Mouse (Mus musculus) layer of hippocampus, adult 9-11 months (tissue): ENCODE data around the gene Hoxc10.

Experiments used
- DNase-seq: peaks from one replicate; pipeline ENCODE4 v3.0.0; 2022

Hoxc10 gene

GRCm38 (mm10) chr15:102966776-102967311 is at the start of gene Hoxc10:
Gene Hoxc10 (plus strand): TSS chr15:102966796.
- no peak for DNase-seq

- no peak for DNase-seq
These were observed 48.5 kb upstream of the Hoxc10 start for GRCm38 (mm10) chr15:102917972-102918572.

- no peak for DNase-seq
These were observed 47.9 kb upstream of the Hoxc10 start for GRCm38 (mm10) chr15:102918611-102919265.

GRCm38 (mm10) chr15:102919336-102920180 is 47.0 kb upstream of the Hoxc10 start:
- DNase-seq, result no peak

- DNase-seq, result no peak
These were observed 46.0 kb upstream of the Hoxc10 start for GRCm38 (mm10) chr15:102920619-102921018.

- no peak for DNase-seq
These were observed 45.3 kb upstream of the Hoxc10 start, which contains the start of gene Hoxc13 for GRCm38 (mm10) chr15:102921053-102922011. Gene Hoxc13 (plus strand): TSS chr15:102921103.

GRCm38 (mm10) chr15:102922012-102922362 is 44.6 kb upstream of the Hoxc10 start:
- no peak for DNase-seq

GRCm38 (mm10) chr15:102922636-102923500 is 43.7 kb upstream of the Hoxc10 start:
- no peak for DNase-seq

- DNase-seq, result no peak
These were observed 39.5 kb upstream of the Hoxc10 start for GRCm38 (mm10) chr15:102927032-102927645.

GRCm38 (mm10) chr15:102931706-102932358 is 34.8 kb upstream of the Hoxc10 start:
- DNase-seq, result no peak

GRCm38 (mm10) chr15:102934438-102934837 is 32.2 kb upstream of the Hoxc10 start:
- DNase-seq, result no peak

- no peak for DNase-seq
These were observed 31.7 kb upstream of the Hoxc10 start for GRCm38 (mm10) chr15:102934897-102935296.

GRCm38 (mm10) chr15:102936279-102936972 is 30.2 kb upstream of the Hoxc10 start, which contains the start of gene Hoxc12:
Gene Hoxc12 (plus strand): TSS chr15:102936757.
- DNase-seq, result no peak

- DNase-seq, result no peak
These were observed 29.4 kb upstream of the Hoxc10 start for GRCm38 (mm10) chr15:102937036-102937666.

GRCm38 (mm10) chr15:102939256-102940155 is 27.1 kb upstream of the Hoxc10 start:
- DNase-seq, result no peak

GRCm38 (mm10) chr15:102942739-102943467 is 23.7 kb upstream of the Hoxc10 start:
- DNase-seq, result no peak

GRCm38 (mm10) chr15:102943468-102943813 is 23.2 kb upstream of the Hoxc10 start:
- no peak for DNase-seq
